Mouse (Mus musculus) MEL (cell line): Measurements from ENCODE around the gene Rbfox2. TPM values are rescaled to one million over a fixed set of nuclear protein-coding genes. Genes with fewer than 3 reads are reported as not detected.

Experiments
- DNase-seq: peaks from one replicate; pipeline ENCODE4 v3.0.0; 2011; ENCODE audit warnings: low read depth, low spot score
- H3K27ac ChIP-seq: 2 replicates; pipeline ENCODE4 v1.5.1; 2012; ENCODE audit warnings: low read depth, mild to moderate bottlenecking, control low read depth, low read length, moderate library complexity; ENCODE audit not compliant: control insufficient read depth
- H3K27me3 ChIP-seq, 2 experiments: fragments of 150-350 bp in 1 of 2; sonication (generic) in 1 of 2; 2 replicates each; pipeline ENCODE4 v1.6.1; 2012; ENCODE audit warnings: low read length in 2 of 2, mild to moderate bottlenecking in 2 of 2, improper control_type of control experiment in 1 of 2, moderate library complexity in 1 of 2; ENCODE audit not compliant: insufficient read depth in 2 of 2, control insufficient read depth in 1 of 2
- H3K36me3 ChIP-seq, 2 experiments: 2 replicates each; pipeline ENCODE4 v1.6.1; 2012 to 2014; ENCODE audit warnings: low read length in 2 of 2, improper control_type of control experiment in 1 of 2, inconsistent platforms in 1 of 2, mild to moderate bottlenecking in 1 of 2; ENCODE audit not compliant: insufficient read depth in 2 of 2, control insufficient read depth in 1 of 2
- H3K4me1 ChIP-seq, 2 experiments: fragments of 150-350 bp in 1 of 2; sonication (generic) in 1 of 2; 2 replicates each; pipeline ENCODE4 v1.6.1; 2012; ENCODE audit warnings: low read length in 2 of 2, improper control_type of control experiment in 1 of 2, mild to moderate bottlenecking in 1 of 2; ENCODE audit not compliant: insufficient read depth in 2 of 2, control insufficient read depth in 1 of 2
- H3K4me3 ChIP-seq, 2 experiments: fragments of 150-350 bp in 1 of 2; sonication (generic) in 1 of 2; 2 replicates each; pipeline ENCODE4 v1.5.1; 2012; ENCODE audit warnings: low read depth in 2 of 2, low read length in 2 of 2, mild to moderate bottlenecking in 2 of 2, moderate library complexity in 2 of 2, control low read depth in 1 of 2, improper control_type of control experiment in 1 of 2; ENCODE audit not compliant: control insufficient read depth in 1 of 2, insufficient read depth in 1 of 2
- H3K79me2 ChIP-seq: 2 replicates; pipeline ENCODE4 v1.6.1; 2012; ENCODE audit warnings: mild to moderate bottlenecking, low read length, moderate library complexity; ENCODE audit not compliant: control insufficient read depth, poor library complexity, insufficient read depth
- H3K9ac ChIP-seq: 2 replicates; pipeline ENCODE4 v1.6.1; 2012; ENCODE audit warnings: low read depth, mild to moderate bottlenecking, control low read depth, low read length, moderate library complexity; ENCODE audit not compliant: control insufficient read depth, poor library complexity, severe bottlenecking
- H3K9me3 ChIP-seq: fragments of 150-350 bp; sonication (generic); replicated peaks from 2 replicates; pipeline ENCODE4 v1.6.1; 2012; ENCODE audit warnings: mild to moderate bottlenecking, low read length, improper control_type of control experiment, moderate library complexity; ENCODE audit not compliant: insufficient read depth
- CHD2 ChIP-seq: IDR thresholded peaks from 2 replicates; pipeline ENCODE4 v1.6.1; 2011; ENCODE audit warnings: low read length, improper control_type of control experiment
- CTCF ChIP-seq, 3 experiments: IDR thresholded peaks in 2 of 3; conservative IDR thresholded peaks in 1 of 3; 2 replicates each; pipeline ENCODE4 v1.5.1; 2011 to 2012; ENCODE audit warnings: low read length in 3 of 3, low read depth in 2 of 3, mild to moderate bottlenecking in 2 of 3, improper control_type of control experiment in 1 of 3, inconsistent platforms in 1 of 3, mixed read lengths in 1 of 3, moderate library complexity in 1 of 3; ENCODE audit not compliant: control insufficient read depth in 1 of 3, insufficient read depth in 1 of 3, poor library complexity in 1 of 3, severe bottlenecking in 1 of 3
- EP300 ChIP-seq, 2 experiments: IDR thresholded peaks; 2 replicates each; pipeline ENCODE4 v1.6.1; 2011; ENCODE audit warnings: improper control_type of control experiment in 2 of 2, low read length in 2 of 2, low read depth in 1 of 2, mild to moderate bottlenecking in 1 of 2
- ETS1 ChIP-seq: IDR thresholded peaks from 2 replicates; pipeline ENCODE4 v1.6.1; 2012; ENCODE audit warnings: low read depth, mild to moderate bottlenecking, inconsistent platforms, low read length, improper control_type of control experiment, moderate library complexity
- JUND ChIP-seq: IDR thresholded peaks from 2 replicates; pipeline ENCODE4 v1.6.1; 2011; ENCODE audit warnings: low read depth, mild to moderate bottlenecking, improper control_type of control experiment, low read length
- MAX ChIP-seq: IDR thresholded peaks from 2 replicates; pipeline ENCODE4 v1.6.1; 2011; ENCODE audit warnings: low read length, improper control_type of control experiment
- MAZ ChIP-seq: IDR thresholded peaks from 2 replicates; pipeline ENCODE4 v1.6.1; 2012; ENCODE audit warnings: low read depth, mild to moderate bottlenecking, inconsistent platforms, low read length, improper control_type of control experiment
- MEF2A ChIP-seq: IDR thresholded peaks from 2 replicates; pipeline ENCODE4 v1.6.1; 2014; ENCODE audit warnings: low read depth, mild to moderate bottlenecking, inconsistent platforms, low read length, improper control_type of control experiment; ENCODE audit not compliant: poor library complexity, insufficient replicate concordance, severe bottlenecking; ENCODE audit errors: extremely low read depth
- MXI1 ChIP-seq: IDR thresholded peaks from 2 replicates; pipeline ENCODE4 v1.6.1; 2011; ENCODE audit warnings: mild to moderate bottlenecking, low read depth, low read length, improper control_type of control experiment
- MYB ChIP-seq: IDR thresholded peaks from 2 replicates; pipeline ENCODE4 v1.6.1; 2011; ENCODE audit warnings: mild to moderate bottlenecking, low read depth, low read length, improper control_type of control experiment
- NELFE ChIP-seq: IDR thresholded peaks from 2 replicates; pipeline ENCODE4 v1.6.1; 2011; ENCODE audit warnings: low read depth, low read length, improper control_type of control experiment
- POLR2A ChIP-seq, 2 experiments: IDR thresholded peaks; 2 replicates each; pipeline ENCODE4 v1.6.1; 2011 to 2012; ENCODE audit warnings: low read length in 2 of 2, mild to moderate bottlenecking in 2 of 2, control low read depth in 1 of 2, improper control_type of control experiment in 1 of 2, low read depth in 1 of 2, moderate library complexity in 1 of 2; ENCODE audit not compliant: control insufficient read depth in 1 of 2, insufficient read depth in 1 of 2, poor library complexity in 1 of 2
- RAD21 ChIP-seq: IDR thresholded peaks from 2 replicates; pipeline ENCODE4 v1.6.1; 2011; ENCODE audit warnings: mild to moderate bottlenecking, low read depth, low read length, improper control_type of control experiment
- TAL1 ChIP-seq: IDR thresholded peaks from 2 replicates; pipeline ENCODE4 v1.6.1; 2012; ENCODE audit warnings: mild to moderate bottlenecking, inconsistent platforms, low read length, moderate library complexity, mixed read lengths
- USF1 ChIP-seq: IDR thresholded peaks from 2 replicates; pipeline ENCODE4 v1.6.1; 2014; ENCODE audit warnings: low read depth, mild to moderate bottlenecking, inconsistent platforms, low read length, improper control_type of control experiment, moderate library complexity
- ZC3H11A ChIP-seq: IDR thresholded peaks from 2 replicates; pipeline ENCODE4 v1.6.1; 2012; ENCODE audit warnings: low read depth, mild to moderate bottlenecking, inconsistent platforms, low read length, improper control_type of control experiment
- polyA plus RNA-seq, 2 experiments: library from polyadenylated mRNA; stranded (reverse) in 1 of 2; unstranded in 1 of 2; fragments of >175 nt in 1 of 2; fragments of >200 nt in 1 of 2; gene quantifications; 2 replicates each; pipeline versions ENCODE4 v1.2.1 to v1.2.4; 2012; ENCODE audit warnings: low replicate concordance in 2 of 2, low read depth in 1 of 2; ENCODE audit not compliant: insufficient read length in 2 of 2, insufficient read depth in 1 of 2, missing spikeins in 1 of 2
- total RNA-seq: library from RNA; depleted of rRNA; stranded (reverse); fragments of 300-350 nt; gene quantifications from 2 replicates; pipeline ENCODE4 v1.2.3, GENCODE M21; 2012

The Rbfox2 gene
- total and polyA plus RNA-seq, 3 experiments, result 3.4 to 6.0 TPM; not detected in 1

DNA sequence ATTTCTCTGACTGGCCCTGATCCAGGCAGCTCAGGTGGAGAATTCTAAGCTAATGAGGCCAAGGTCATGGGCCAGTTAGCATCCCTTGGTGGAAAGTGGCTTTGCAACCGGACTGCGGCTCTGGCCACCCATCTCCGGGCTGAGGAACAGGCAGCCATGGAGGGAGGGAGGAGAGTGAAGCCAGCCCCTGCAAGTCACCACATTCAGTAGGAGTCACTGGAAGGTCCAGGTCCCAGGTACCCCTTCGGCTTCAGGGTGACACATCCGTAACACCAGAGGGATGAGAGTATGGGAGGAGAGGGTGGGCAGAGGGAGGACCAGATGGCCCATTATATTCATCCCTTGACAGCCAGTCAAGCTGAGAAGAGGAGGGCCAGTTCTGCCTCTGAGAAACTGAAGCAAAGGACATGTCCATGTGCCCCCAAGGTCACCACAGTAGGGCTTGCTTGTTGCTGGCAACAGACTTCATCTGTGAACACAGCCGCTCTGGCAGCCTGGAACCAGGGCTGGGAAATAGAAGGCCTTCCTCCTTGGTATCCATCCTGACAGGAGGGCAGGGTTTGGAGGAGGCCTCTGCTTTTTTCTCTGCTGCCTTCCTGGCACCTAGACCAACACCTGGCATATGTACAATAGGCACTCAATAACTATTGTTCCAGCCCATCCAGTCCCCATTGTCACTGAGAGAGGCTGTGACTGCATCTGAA lies 48.2 kb upstream of the Rbfox2 start:
- no peak for DNase-seq
- no peak for TF ChIP-seq EP300 (IDR thresholded peaks at IDR 0.05; ENCODE audit: low read depth in 1 of 2, low read length in 2 of 2)
- no peak for TF ChIP-seq CHD2
- TF ChIP-seq MAZ, result no peak
- Histone ChIP-seq H3K4me1 (peaks cover 2 to 11% of the 10 kb centered on the region in 2 experiments; a peak in 3 of 4 replicates), H3K36me3 (no peaks in the 10 kb centered on the region), H3K9ac (no peak overlapping the region), H3K27ac (no peak overlapping the region), H3K27me3 (peaks cover 0 to 2% of the 10 kb centered on the region in 2 experiments; a peak in 1 of 4 replicates), H3K9me3 (no peaks in the 10 kb centered on the region), H3K4me3 (no peak overlapping the region), H3K79me2 (no peaks in the 10 kb centered on the region)

DNA sequence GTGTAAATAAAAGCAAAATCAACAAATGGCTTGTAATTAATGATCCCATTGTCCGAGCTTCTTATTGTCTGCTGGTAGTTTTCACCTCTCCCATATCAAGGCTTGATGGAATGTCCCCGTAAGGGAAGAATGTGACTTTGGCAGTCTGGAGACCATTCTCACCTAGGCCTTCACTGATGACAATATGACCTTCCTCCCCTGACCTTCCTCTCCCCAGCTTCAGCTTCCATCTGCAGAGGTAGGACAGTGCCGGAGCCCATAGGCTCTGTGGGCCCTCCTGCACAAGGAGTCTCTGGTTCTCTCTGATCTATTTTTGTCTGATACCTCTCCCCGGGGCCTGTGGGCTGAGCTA lies 47.7 kb upstream of the Rbfox2 start:
- Histone ChIP-seq H3K4me1 (peaks cover 2 to 11% of the 10 kb centered on the region in 2 experiments; a peak in 3 of 4 replicates), H3K36me3 (no peaks in the 10 kb centered on the region), H3K9me3 (no peaks in the 10 kb centered on the region), H3K9ac (no peak overlapping the region), H3K27ac (no peak overlapping the region), H3K27me3 (peaks cover 2% of the 10 kb centered on the region in 2 experiments; a peak in 1 of 4 replicates), H3K79me2 (no peaks in the 10 kb centered on the region), H3K4me3 (no peak overlapping the region)
- no peak for DNase-seq
- no peak for TF ChIP-seq MAX
- TF ChIP-seq MEF2A, result no peak
- no peak for TF ChIP-seq ETS1
- no peak for TF ChIP-seq TAL1
- no peak for TF ChIP-seq MYB
- no peak for TF ChIP-seq NELFE
- TF ChIP-seq POLR2A (IDR thresholded peaks at IDR 0.05; ENCODE audit: control insufficient read depth in 1 of 2, insufficient read depth in 1 of 2, low read depth in 1 of 2, low read length in 2 of 2, poor library complexity in 1 of 2), result no peak
- no peak for TF ChIP-seq CTCF (IDR thresholded peaks at IDR 0.05 in 2 of 3, conservative IDR thresholded peaks at IDR 0.05 in 1 of 3; ENCODE audit: control insufficient read depth in 1 of 3, insufficient read depth in 1 of 3, low read depth in 2 of 3, low read length in 3 of 3, poor library complexity in 1 of 3, severe bottlenecking in 1 of 3)
- no peak for TF ChIP-seq ZC3H11A
- TF ChIP-seq RAD21, result no peak
- no peak for TF ChIP-seq USF1
- TF ChIP-seq MXI1, result no peak
- no peak for TF ChIP-seq JUND
